Mouse (Mus musculus) cerebellum, adult 2 months (tissue): Measurements from ENCODE around the gene Gng13.

Experiments used
- CTCF ChIP-seq: fragments of 200-500 bp; IDR thresholded peaks from 2 replicates; pipeline ENCODE4 v1.5.1; 2011; ENCODE audit warnings: low read depth, mild to moderate bottlenecking, control low read depth, low read length, moderate library complexity, borderline replicate concordance; ENCODE audit not compliant: insufficient read depth
- POLR2A ChIP-seq: fragments of 200-500 bp; IDR thresholded peaks from 2 replicates; pipeline ENCODE4 v1.6.1; 2011; ENCODE audit warnings: low read length, control low read depth, borderline replicate concordance; ENCODE audit not compliant: insufficient read depth

DNA sequence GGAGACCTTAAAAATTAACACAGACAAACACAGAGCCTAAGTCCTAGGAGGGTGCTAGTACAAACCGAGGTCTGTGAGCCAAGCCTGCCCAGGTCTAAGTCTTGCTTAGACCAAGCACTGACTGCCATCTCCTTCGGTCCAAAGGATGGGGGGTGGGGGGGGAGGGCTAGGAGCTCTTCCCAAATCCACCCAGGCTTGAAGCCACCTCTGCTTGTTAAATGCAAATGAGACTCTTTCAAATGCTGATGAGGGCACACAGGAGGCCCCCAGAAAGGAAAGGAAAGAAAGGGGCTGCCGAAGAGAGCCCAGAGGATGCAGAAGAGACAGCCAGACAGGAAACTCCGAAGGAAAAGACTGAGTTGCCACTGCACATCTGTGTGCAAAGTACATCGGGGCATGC is 37.2 kb upstream of the Gng13 start:
- TF ChIP-seq POLR2A, result no peak
- no peak for TF ChIP-seq CTCF
